Mouse (Mus musculus): ENCODE data around the gene Zfyve28.

DNA sequence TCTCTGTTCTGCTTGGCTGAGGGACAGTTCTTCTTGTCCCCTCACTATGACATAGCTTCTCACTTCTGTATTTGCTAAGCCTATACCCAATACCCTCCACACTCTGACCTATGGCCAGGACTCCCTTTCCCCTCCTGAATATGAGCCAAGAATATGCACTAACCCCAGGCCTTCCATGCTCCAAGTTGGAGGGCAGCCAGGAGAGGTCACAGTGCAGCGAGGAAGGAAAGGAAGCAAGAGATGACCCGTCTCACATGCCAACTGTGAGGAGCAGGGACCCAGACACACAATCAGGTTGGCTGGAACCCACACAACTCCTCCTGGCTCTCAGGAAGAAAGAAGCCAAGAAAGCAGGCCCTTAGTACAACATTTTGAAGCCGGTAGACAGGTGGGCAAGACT, 20.8 kb upstream of the Zfyve28 start:
- TF ChIP-seq CTCF (IDR thresholded peaks at IDR 0.05; ENCODE audit: low read depth, low read length), result no peak
- TF ChIP-seq POLR2A (IDR thresholded peaks at IDR 0.05; ENCODE audit: extremely low read depth, insufficient read depth, low read length), result no peak
